In the genomic region with DNA sequence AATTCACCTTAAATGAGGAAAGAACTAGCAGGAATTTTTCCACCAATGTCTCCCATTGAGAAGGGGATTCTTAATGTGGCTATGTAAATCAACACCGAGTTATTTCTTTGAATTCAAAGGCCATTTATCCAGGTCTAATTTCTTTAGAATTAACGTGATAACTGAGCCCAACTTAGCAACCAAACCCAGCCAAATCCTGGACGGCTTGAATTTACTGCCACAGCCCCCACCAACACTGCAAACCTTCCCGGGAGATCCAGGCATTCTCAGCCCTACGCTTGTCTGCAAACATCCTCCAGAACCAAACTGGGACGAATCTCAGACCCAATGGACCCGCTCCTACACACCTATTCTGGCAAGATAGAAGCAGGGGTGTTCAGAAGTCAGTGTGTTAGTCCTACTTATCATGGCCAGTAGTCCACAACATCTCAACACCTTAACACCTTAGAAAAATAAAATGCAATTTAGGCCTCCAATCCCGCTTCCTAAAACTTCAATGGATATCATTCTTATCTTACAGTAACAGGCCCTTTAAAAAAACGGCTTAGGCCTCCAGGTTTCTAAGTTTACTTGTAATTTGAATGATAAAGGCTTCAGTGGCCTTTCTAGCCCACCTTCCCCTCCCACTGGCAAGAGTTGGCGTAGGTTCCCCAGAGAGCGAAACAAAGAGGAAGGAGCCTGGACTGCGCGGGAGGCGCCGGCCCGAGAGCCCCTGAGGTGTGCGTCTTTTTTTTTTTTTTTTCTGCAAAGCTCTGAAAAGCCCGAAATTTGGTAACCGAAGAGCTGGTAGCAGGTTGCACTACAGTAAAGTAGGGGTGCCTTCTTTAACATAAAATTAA, we compare ENCODE assay signal across 10 mouse cellular contexts. TPM values are rescaled to one million over a fixed set of nuclear protein-coding genes. Genes with fewer than 3 reads are reported as not detected.
DNase-seq lines count a peak whose midpoint lies in the region; ATAC-seq and TF ChIP-seq lines count a peak whose summit lies in the region.
"Had no signal": no experiment of that assay in that cellular context is flagged by ENCODE, and none has a peak within 500 bp of the region (broad histone marks: within the 10 kb centered on the region; RNA-seq: fewer than 3 reads in every experiment).

No protein-coding gene starts in this region.

- peaks cover 44% of the 10 kb centered on the region for H3K4me1 ChIP-seq in heart, embryonic 15.5 days (replicated peaks)
- peaks cover 69% of the 10 kb centered on the region for H3K4me1 ChIP-seq in E14TG2a.4 (replicated peaks; ENCODE audit: low read depth, low read length)
- H3K4me1 ChIP-seq in hindbrain, postnatal 0 days (ENCODE audit: insufficient read depth, low read length), result no peaks in the 10 kb centered on the region
- H3K4me1 ChIP-seq in kidney, embryonic 15.5 days, result peaks cover 37% of the 10 kb centered on the region

- no peak for DNase-seq in heart, postnatal 14 days
- DNase-seq in embryo, embryonic 11 days, result peak; percentile 27
- DNase-seq in hindbrain, postnatal 0 days (ENCODE audit: low spot score), result no peak
- DNase-seq in spleen, adult 18-20 months, result no peak
- DNase-seq in natural killer cell, adult 2 months (ENCODE audit: low spot score in 2 of 2), result no peak
- DNase-seq: adrenal gland, postnatal 36 days had no signal

- peak overlapping the region; percentile 54 for H3K4me2 ChIP-seq in heart, embryonic 15.5 days
- H3K4me2 ChIP-seq in hindbrain, postnatal 0 days (ENCODE audit: low read depth, low read length), result no peak overlapping the region
- H3K4me2 ChIP-seq in kidney, embryonic 15.5 days, result no peak overlapping the region

- H3K36me3 ChIP-seq in heart, embryonic 15.5 days, result no peaks in the 10 kb centered on the region
- no peaks in the 10 kb centered on the region for H3K36me3 ChIP-seq in E14TG2a.4 (ENCODE audit: insufficient read depth, low read length)
- no peaks in the 10 kb centered on the region for H3K36me3 ChIP-seq in hindbrain, postnatal 0 days (ENCODE audit: insufficient read depth, low read length)
- H3K36me3 ChIP-seq in kidney, embryonic 15.5 days, result no peaks in the 10 kb centered on the region
- H3K36me3 ChIP-seq: hindbrain, embryonic 15.5 days had no signal

- WGBS in heart, embryonic 15.5 days, result 3% methylated on average over 19 of the region's 19 CpGs
- WGBS in hindbrain, postnatal 0 days, result 1% methylated on average over 19 of the region's 19 CpGs
- 1% methylated on average over 19 of the region's 19 CpGs for WGBS in kidney, embryonic 15.5 days

- TF ChIP-seq CTCF in E14TG2a.4 (conservative IDR thresholded peaks at IDR 0.05; ENCODE audit: low read length), result no peak
- TF ChIP-seq CTCF in hindbrain, postnatal 0 days (IDR thresholded peaks at IDR 0.05; ENCODE audit: low read depth), result no peak

- no peak overlapping the region for H3K9ac ChIP-seq in heart, embryonic 15.5 days
- H3K9ac ChIP-seq in hindbrain, postnatal 0 days (replicated peaks; ENCODE audit: low read length), result no peak overlapping the region
- H3K9ac ChIP-seq in kidney, embryonic 15.5 days, result no peak overlapping the region
- H3K9ac ChIP-seq: hindbrain, embryonic 15.5 days had no signal

- no peak overlapping the region for H3K27ac ChIP-seq in heart, embryonic 15.5 days
- H3K27ac ChIP-seq in hindbrain, postnatal 0 days, result no peak overlapping the region
- no peak overlapping the region for H3K27ac ChIP-seq in kidney, embryonic 15.5 days
- H3K27ac ChIP-seq: hindbrain, embryonic 15.5 days had no signal

- H3K27me3 ChIP-seq in heart, embryonic 15.5 days, result peaks cover 92% of the 10 kb centered on the region
- H3K27me3 ChIP-seq in E14TG2a.4 (ENCODE audit: insufficient read depth, low read length), result peaks cover 92% of the 10 kb centered on the region
- H3K27me3 ChIP-seq in hindbrain, postnatal 0 days (ENCODE audit: insufficient read depth, low read length), result peaks cover 85% of the 10 kb centered on the region
- peaks cover 98% of the 10 kb centered on the region for H3K27me3 ChIP-seq in kidney, embryonic 15.5 days

- no peak for ATAC-seq in heart, embryonic 15.5 days (replicated peaks; ENCODE audit: insufficient number of reproducible peaks, insufficient read depth, low FRiP score, low read depth)
- no peak for ATAC-seq in hindbrain, postnatal 0 days
- ATAC-seq in kidney, embryonic 15.5 days (replicated peaks; ENCODE audit: low FRiP score), result no peak

- H3K4me3 ChIP-seq in heart, embryonic 15.5 days, result peak overlapping the region; percentile 27
- peak overlapping the region; percentile 52 for H3K4me3 ChIP-seq in E14TG2a.4 (replicated peaks; ENCODE audit: low read length)
- H3K4me3 ChIP-seq in hindbrain, postnatal 0 days (ENCODE audit: low read length), result 0 out of 2 replicates have a peak overlapping the region, but pooled peaks have one; percentile 3
- H3K4me3 ChIP-seq in kidney, embryonic 15.5 days (replicated peaks), result no peak overlapping the region
- H3K4me3 ChIP-seq: hindbrain, embryonic 15.5 days had no signal

- intact Hi-C loops in heart, postnatal 14 days (cut with DNase I), result loop anchor here (10.0 kb wide), 1 partner anchor 275 kb away; no protein-coding TSS in a partner anchor

- H3K9me3 ChIP-seq in heart, embryonic 15.5 days (replicated peaks), result no peaks in the 10 kb centered on the region
- H3K9me3 ChIP-seq in E14TG2a.4 (ENCODE audit: low read length), result no peaks in the 10 kb centered on the region
- H3K9me3 ChIP-seq in hindbrain, postnatal 0 days (ENCODE audit: low read length), result no peaks in the 10 kb centered on the region
- H3K9me3 ChIP-seq in kidney, embryonic 15.5 days (replicated peaks), result no peaks in the 10 kb centered on the region
- H3K9me3 ChIP-seq: hindbrain, embryonic 15.5 days had no signal

RNA-seq across cellular contexts. Expression of a gene that starts 3.8 kb away (rescaled TPM):
- polyA plus RNA-seq in heart, embryonic 15.5 days (2015; fragmentation: Nextera tagmentation; extraction: Ambion mirVana), result 0.19 TPM in 1 of 2 replicates, not detected in the other
- not detected for total RNA-seq in heart, postnatal 14 days (2021)
- not detected in 2 replicates for total RNA-seq in hindbrain, postnatal 0 days (2014; rRNA removed)
- not detected in 2 replicates for polyA plus RNA-seq in hindbrain, postnatal 0 days (2015; fragmentation: Nextera tagmentation; extraction: Ambion mirVana)
- polyA plus RNA-seq in kidney, embryonic 15.5 days (2015; fragmentation: Nextera tagmentation; extraction: Ambion mirVana), result 0.24 TPM in 1 of 2 replicates, not detected in the other
- total RNA-seq: adrenal gland, postnatal 36 days had no signal

RNA-seq across cellular contexts. Expression of a gene that starts 22.6 kb away (rescaled TPM):
- polyA plus RNA-seq in heart, embryonic 15.5 days (2015; fragmentation: Nextera tagmentation; extraction: Ambion mirVana), result 1.0 and 1.3 TPM in 2 replicates
- under 1 TPM in 1 of 2 experiments, not detected in 1; 0.41 TPM for total RNA-seq in heart, postnatal 14 days (2021)
- total RNA-seq in hindbrain, postnatal 0 days (2014; rRNA removed), result not detected in 2 replicates
- 0.16 TPM in 1 of 2 replicates, not detected in the other for polyA plus RNA-seq in hindbrain, postnatal 0 days (2015; fragmentation: Nextera tagmentation; extraction: Ambion mirVana)
- polyA plus RNA-seq in kidney, embryonic 15.5 days (2015; fragmentation: Nextera tagmentation; extraction: Ambion mirVana), result 0.35 and 3.4 TPM in 2 replicates
